Comparison of ENCODE assay signal across 8 mouse cellular contexts in genomic region chr17:50993294-50993993, GRCm38 (mm10).
DNase-seq lines count a peak whose midpoint lies in the region; ATAC-seq and TF ChIP-seq lines count a peak whose summit lies in the region.
"Had no signal": no experiment of that assay in that cellular context is flagged by ENCODE, and none has a peak within 500 bp of the region (broad histone marks: within the 10 kb centered on the region; RNA-seq: fewer than 3 reads in every experiment).

No protein-coding gene starts in this region.

- H3K4me1 ChIP-seq in lung, adult 2 months (ENCODE audit: control insufficient read depth, insufficient read depth, low read length): no peaks in the 10 kb centered on the region; the same call in 1 of the 2 replicates
- no peaks in the 10 kb centered on the region for H3K4me1 ChIP-seq in hindbrain, postnatal 0 days (ENCODE audit: insufficient read depth, low read length)
- H3K4me1 ChIP-seq: lung, embryonic 15.5 days had no signal

- no peak overlapping the region for H3K9ac ChIP-seq in hindbrain, postnatal 0 days (replicated peaks; ENCODE audit: low read length)
- H3K9ac ChIP-seq: lung, embryonic 15.5 days had no signal

- no peak overlapping the region for H3K4me2 ChIP-seq in hindbrain, postnatal 0 days (ENCODE audit: low read depth, low read length)
- H3K4me2 ChIP-seq: lung, embryonic 15.5 days had no signal

- peak; percentile 46 to 62 for DNase-seq in lung, adult 18-20 months
- no peak for DNase-seq in lung, adult 2 months
- peak; percentile 54 for DNase-seq in heart, adult 8-10 months (ENCODE audit: low spot score)
- DNase-seq in lung, postnatal 10 days: peak; percentile 35
- peak; percentile 10 for DNase-seq in telencephalon, adult 2 months (ENCODE audit: low read depth, low spot score)
- no peak for DNase-seq in hindbrain, postnatal 0 days (ENCODE audit: low spot score)
- DNase-seq in testis, postnatal 10 days (ENCODE audit: low spot score): no peak

- no peaks in the 10 kb centered on the region for H3K9me3 ChIP-seq in hindbrain, postnatal 0 days (ENCODE audit: low read length)
- H3K9me3 ChIP-seq: lung, embryonic 15.5 days had no signal

- TF ChIP-seq POLR2A in lung, adult 2 months (IDR thresholded peaks at IDR 0.05; ENCODE audit: borderline replicate concordance, extremely low read depth, low read depth, low read length): no peak

- no peaks in the 10 kb centered on the region for H3K27me3 ChIP-seq in hindbrain, postnatal 0 days (ENCODE audit: insufficient read depth, low read length)
- H3K27me3 ChIP-seq: lung, embryonic 15.5 days had no signal

- WGBS in lung, adult 2 months: 71% methylated on average over 3 of the region's 3 CpGs
- 91% methylated on average over 3 of the region's 3 CpGs for WGBS in hindbrain, postnatal 0 days

- no peaks in the 10 kb centered on the region for H3K36me3 ChIP-seq in hindbrain, postnatal 0 days (ENCODE audit: insufficient read depth, low read length)
- H3K36me3 ChIP-seq: lung, embryonic 15.5 days had no signal

- ATAC-seq in hindbrain, postnatal 0 days: no peak

- H3K27ac ChIP-seq in hindbrain, postnatal 0 days: no peak overlapping the region
- H3K27ac ChIP-seq: lung, embryonic 15.5 days had no signal

- no peak for TF ChIP-seq CTCF in lung, adult 2 months (IDR thresholded peaks at IDR 0.05; ENCODE audit: insufficient read depth, low read length)
- no peak for TF ChIP-seq CTCF in hindbrain, postnatal 0 days (IDR thresholded peaks at IDR 0.05; ENCODE audit: low read depth)

- no peak overlapping the region for H3K4me3 ChIP-seq in lung, adult 2 months (replicated peaks; ENCODE audit: extremely low read depth, low read depth, low read length)
- no peak overlapping the region for H3K4me3 ChIP-seq in hindbrain, postnatal 0 days (ENCODE audit: low read length)
- H3K4me3 ChIP-seq: lung, embryonic 15.5 days had no signal

Comparison
In these comparisons a context has a peak if more than half of its experiments do, and no peak if none do; other contexts are left out.
1. DNase-seq: peak in lung, adult 18-20 months (2 of 2), heart, adult 8-10 months (single experiment), lung, postnatal 10 days (single experiment) and telencephalon, adult 2 months (single experiment); none in lung, adult 2 months (single experiment), hindbrain, postnatal 0 days (single experiment) and testis, postnatal 10 days (single experiment).